Mouse (Mus musculus) cerebellum, adult 2 months (tissue): ENCODE measurements around the gene Fut9.

Experiments used
- CTCF ChIP-seq: fragments of 200-500 bp; IDR thresholded peaks from 2 replicates; pipeline ENCODE4 v1.5.1; 2011; ENCODE audit warnings: low read depth, mild to moderate bottlenecking, control low read depth, low read length, moderate library complexity, borderline replicate concordance; ENCODE audit not compliant: insufficient read depth
- POLR2A ChIP-seq: fragments of 200-500 bp; IDR thresholded peaks from 2 replicates; pipeline ENCODE4 v1.6.1; 2011; ENCODE audit warnings: low read length, control low read depth, borderline replicate concordance; ENCODE audit not compliant: insufficient read depth

GRCm38 (mm10) chr4:25799476-25800283 lies at the start of gene Fut9:
- TF ChIP-seq POLR2A (peak; percentile 42; the same call in 1 of the 2 replicates), CTCF (0 out of 2 replicates have a peak, but pooled peaks have one; percentile 18)
